Mouse (Mus musculus) CH12.LX (cell line): Measurements from ENCODE around the gene Gls2. TPM values are rescaled to one million over a fixed set of nuclear protein-coding genes. Genes with fewer than 3 reads are reported as not detected.

ENCODE experiments used
- DNase-seq: peaks from one replicate; pipeline ENCODE4 v3.0.0-alpha.2; 2013; ENCODE audit errors: extremely low read depth
- H3K27ac ChIP-seq: 2 replicates; pipeline ENCODE4 v1.5.1; 2012; ENCODE audit warnings: low read depth, mild to moderate bottlenecking, control low read depth, moderate library complexity; ENCODE audit not compliant: insufficient read depth
- H3K27me3 ChIP-seq: replicated peaks from 2 replicates; pipeline ENCODE3; 2012; ENCODE audit warnings: inconsistent platforms
- H3K36me3 ChIP-seq, 2 experiments: replicated peaks in 1 of 2; 2 replicates each; pipeline versions ENCODE3 to v1.6.1; 2012; ENCODE audit warnings: inconsistent platforms in 1 of 2, low read length in 1 of 2, mild to moderate bottlenecking in 1 of 2, mixed read lengths in 1 of 2, moderate library complexity in 1 of 2; ENCODE audit not compliant: control insufficient read depth in 1 of 2, insufficient read depth in 1 of 2
- H3K4me1 ChIP-seq, 2 experiments: 2 replicates each; pipeline ENCODE4 v1.6.1; 2012; ENCODE audit warnings: inconsistent platforms in 1 of 2, moderate library complexity in 1 of 2; ENCODE audit not compliant: insufficient read depth in 2 of 2, control insufficient read depth in 1 of 2
- H3K4me2 ChIP-seq: 2 replicates; pipeline ENCODE4 v1.6.1; 2012; ENCODE audit warnings: low read depth, mild to moderate bottlenecking, control low read depth; ENCODE audit not compliant: poor library complexity, insufficient read depth, severe bottlenecking
- H3K4me3 ChIP-seq, 3 experiments: fragments of 150-350 bp in 1 of 3; sonication (generic) in 1 of 3; replicated peaks in 1 of 3; 2 replicates each; pipeline versions ENCODE3 to v1.5.1; 2011 to 2012; ENCODE audit warnings: low read depth in 2 of 3, low read length in 2 of 3, mild to moderate bottlenecking in 2 of 3, moderate library complexity in 2 of 3, control low read depth in 1 of 3, improper control_type of control experiment in 1 of 3, inconsistent platforms in 1 of 3, mixed read lengths in 1 of 3; ENCODE audit not compliant: poor library complexity in 1 of 3
- H3K79me2 ChIP-seq: replicated peaks from 2 replicates; pipeline ENCODE4 v1.6.1; 2012; ENCODE audit warnings: mild to moderate bottlenecking, moderate library complexity; ENCODE audit not compliant: control insufficient read depth, poor library complexity, insufficient read depth, severe bottlenecking; ENCODE audit errors: extremely low read depth
- H3K9ac ChIP-seq: 2 replicates; pipeline ENCODE4 v1.6.1; 2012; ENCODE audit warnings: low read depth, mild to moderate bottlenecking, control low read depth, moderate library complexity; ENCODE audit not compliant: insufficient read depth
- H3K9me3 ChIP-seq: replicated peaks from 2 replicates; pipeline ENCODE3; 2012; ENCODE audit warnings: low read length, inconsistent platforms, mixed read lengths
- CHD1 ChIP-seq: IDR thresholded peaks from 2 replicates; pipeline ENCODE4 v1.6.1; 2012; ENCODE audit warnings: low read depth, low read length, improper control_type of control experiment, inconsistent platforms
- CHD2 ChIP-seq: IDR thresholded peaks from 2 replicates; pipeline ENCODE4 v1.6.1; 2011; ENCODE audit warnings: low read length, improper control_type of control experiment
- CTCF ChIP-seq, 2 experiments: IDR thresholded peaks in 1 of 2; conservative IDR thresholded peaks in 1 of 2; 2 replicates each; pipeline ENCODE4 v1.5.1; 2011 to 2012; ENCODE audit warnings: low read depth in 2 of 2, low read length in 2 of 2, improper control_type of control experiment in 1 of 2, inconsistent platforms in 1 of 2, mild to moderate bottlenecking in 1 of 2, moderate library complexity in 1 of 2
- ELF1 ChIP-seq: IDR thresholded peaks from 2 replicates; pipeline ENCODE4 v1.6.1; 2014; ENCODE audit warnings: low read depth, mild to moderate bottlenecking, inconsistent platforms, low read length, improper control_type of control experiment
- EP300 ChIP-seq: IDR thresholded peaks from 2 replicates; pipeline ENCODE4 v1.6.1; 2011; ENCODE audit warnings: low read length, improper control_type of control experiment
- ETS1 ChIP-seq: conservative IDR thresholded peaks from 2 replicates; pipeline ENCODE4 v1.6.1; 2012; ENCODE audit warnings: low read depth, mild to moderate bottlenecking, inconsistent platforms, low read length, improper control_type of control experiment, moderate library complexity
- GABPA ChIP-seq: IDR thresholded peaks from 2 replicates; pipeline ENCODE4 v1.6.1; 2012; ENCODE audit warnings: low read depth, low read length, improper control_type of control experiment, inconsistent platforms; ENCODE audit not compliant: insufficient replicate concordance
- HCFC1 ChIP-seq: IDR thresholded peaks from 2 replicates; pipeline ENCODE4 v1.6.1; 2012; ENCODE audit warnings: low read depth, mild to moderate bottlenecking, inconsistent platforms, low read length, improper control_type of control experiment
- IRF4 ChIP-seq: IDR thresholded peaks from 2 replicates; pipeline ENCODE4 v1.6.1; 2014; ENCODE audit warnings: low read depth, mild to moderate bottlenecking, inconsistent platforms, low read length, improper control_type of control experiment
- JUN ChIP-seq: IDR thresholded peaks from 2 replicates; pipeline ENCODE4 v1.6.1; 2011; ENCODE audit warnings: low read depth, mild to moderate bottlenecking, low read length, improper control_type of control experiment, moderate library complexity; ENCODE audit not compliant: insufficient read depth
- JUND ChIP-seq: conservative IDR thresholded peaks from 2 replicates; pipeline ENCODE4 v1.6.1; 2011; ENCODE audit warnings: low read depth, low read length, improper control_type of control experiment
- MAFK ChIP-seq: IDR thresholded peaks from 2 replicates; pipeline ENCODE4 v1.6.1; 2011; ENCODE audit warnings: low read length, improper control_type of control experiment; ENCODE audit not compliant: insufficient replicate concordance
- MAZ ChIP-seq: IDR thresholded peaks from 2 replicates; pipeline ENCODE4 v1.6.1; 2012; ENCODE audit warnings: low read depth, mild to moderate bottlenecking, inconsistent platforms, low read length, improper control_type of control experiment, moderate library complexity
- MEF2A ChIP-seq: IDR thresholded peaks from 2 replicates; pipeline ENCODE4 v1.6.1; 2014; ENCODE audit warnings: low read depth, mild to moderate bottlenecking, inconsistent platforms, low read length, improper control_type of control experiment, borderline replicate concordance
- NRF1 ChIP-seq: IDR thresholded peaks from 2 replicates; pipeline ENCODE4 v1.6.1; 2014; ENCODE audit warnings: low read depth, mild to moderate bottlenecking, inconsistent platforms, low read length, improper control_type of control experiment, moderate library complexity
- POLR2A ChIP-seq: IDR thresholded peaks from 2 replicates; pipeline ENCODE4 v1.6.1; 2011; ENCODE audit warnings: low read depth, mild to moderate bottlenecking, improper control_type of control experiment, low read length
- RCOR1 ChIP-seq: conservative IDR thresholded peaks from 2 replicates; pipeline ENCODE4 v1.6.1; 2012; ENCODE audit warnings: low read depth, mild to moderate bottlenecking, inconsistent platforms, low read length, improper control_type of control experiment
- SIN3A ChIP-seq: IDR thresholded peaks from 2 replicates; pipeline ENCODE4 v1.6.1; 2012; ENCODE audit warnings: low read length, improper control_type of control experiment, inconsistent platforms
- SMC3 ChIP-seq: IDR thresholded peaks from 2 replicates; pipeline ENCODE4 v1.6.1; 2011; ENCODE audit warnings: low read depth, low read length, improper control_type of control experiment
- TCF12 ChIP-seq: IDR thresholded peaks from 2 replicates; pipeline ENCODE4 v1.6.1; 2014; ENCODE audit warnings: low read depth, mild to moderate bottlenecking, inconsistent platforms, low read length, improper control_type of control experiment
- UBTF ChIP-seq: IDR thresholded peaks from 2 replicates; pipeline ENCODE4 v1.6.1; 2012; ENCODE audit warnings: low read depth, mild to moderate bottlenecking, inconsistent platforms, low read length, improper control_type of control experiment, moderate library complexity
- USF1 ChIP-seq: IDR thresholded peaks from 2 replicates; pipeline ENCODE4 v1.6.1; 2014; ENCODE audit warnings: low read depth, mild to moderate bottlenecking, inconsistent platforms, low read length, improper control_type of control experiment
- USF2 ChIP-seq: conservative IDR thresholded peaks from 2 replicates; pipeline ENCODE4 v1.6.1; 2011; ENCODE audit warnings: low read depth, low read length, improper control_type of control experiment
- ZMIZ1 ChIP-seq: IDR thresholded peaks from 2 replicates; pipeline ENCODE4 v1.6.1; 2012; ENCODE audit warnings: low read depth, mild to moderate bottlenecking, inconsistent platforms, low read length, improper control_type of control experiment
- dilution Hi-C: fragments of 300-500 bp; cut with MboI; formaldehyde crosslinking; loops from 2 replicates; pipeline ENCODE4 v1.14.3; 2020; ENCODE audit warnings: low sequenced_read_pairs; ENCODE audit not compliant: extremely low pct_unique_long_range_greater_than_20kb, extremely low pct_ligation_motif_present
- in situ Hi-C: fragments of 300-500 bp; cut with MboI; formaldehyde crosslinking; loops from 3 replicates; pipeline ENCODE4 v1.14.3; 2019; ENCODE audit warnings: low sequenced_read_pairs, low pct_ligation_motif_present, low pct_unique_long_range_greater_than_20kb, mixed read lengths
- polyA plus RNA-seq: library from polyadenylated mRNA; unstranded; fragments of >175 nt; gene quantifications from 2 replicates; pipeline ENCODE4 v1.2.1, GENCODE M21; 2012; ENCODE audit warnings: low read depth; ENCODE audit not compliant: insufficient read length
- total RNA-seq, 2 experiments: library from RNA; depleted of rRNA; stranded (reverse); fragments of 300-350 nt in 1 of 2; fragments of >200 nt in 1 of 2; gene quantifications; 2 replicates each; pipeline ENCODE4 v1.2.3; 2012 to 2014

Gene Gls2
- total and polyA plus RNA-seq, 3 experiments = 0.86 to 2.2 (median 1.9) TPM

GRCm38 (mm10) chr10:128210131-128210530, 15.9 kb downstream of the Gls2 start:
- Histone ChIP-seq H3K79me2 (peaks cover 16% of the 10 kb centered on the region), H3K4me1 (peaks cover 9 to 48% of the 10 kb centered on the region in 2 experiments), H3K36me3 (peaks cover 3 to 29% of the 10 kb centered on the region in 2 experiments), H3K27me3 (no peaks in the 10 kb centered on the region), H3K27ac (no peak overlapping the region), H3K4me2 (peak overlapping the region; percentile 24), H3K9me3 (no peaks in the 10 kb centered on the region), H3K9ac (peak overlapping the region; percentile 86), H3K4me3 (peak overlapping the region in 2 of 3 experiments; percentile 82 to 96)
- dilution Hi-C loops (no loop called here), in situ Hi-C loops (no loop called here)
- DNase-seq = no peak
- no peak for TF ChIP-seq CTCF (conservative IDR thresholded peaks at IDR 0.05 in 1 of 2, IDR thresholded peaks at IDR 0.05 in 1 of 2; ENCODE audit: low read depth in 2 of 2, low read length in 2 of 2)
- no peak for TF ChIP-seq JUN
- no peak for TF ChIP-seq SMC3
- TF ChIP-seq RCOR1 = no peak
- no peak for TF ChIP-seq UBTF
- TF ChIP-seq, all 38 proteins: peak for 0

GRCm38 (mm10) chr10:128210954-128211353, 16.7 kb downstream of the Gls2 start:
- peaks cover 3 to 29% of the 10 kb centered on the region in 2 experiments for H3K36me3 ChIP-seq
- in situ Hi-C loops = no loop called here
- peaks cover 16% of the 10 kb centered on the region for H3K79me2 ChIP-seq
- peak overlapping the region; percentile 80 to 96 (median 82) for H3K4me3 ChIP-seq
- DNase-seq = no peak
- H3K27ac ChIP-seq = no peak overlapping the region
- peaks cover 9 to 46% of the 10 kb centered on the region in 2 experiments for H3K4me1 ChIP-seq
- no peaks in the 10 kb centered on the region for H3K9me3 ChIP-seq
- H3K9ac ChIP-seq = peak overlapping the region; percentile 86
- peak overlapping the region; percentile 24 for H3K4me2 ChIP-seq
- H3K27me3 ChIP-seq = no peaks in the 10 kb centered on the region
- dilution Hi-C loops = no loop called here
- no peak for TF ChIP-seq NRF1
- no peak for TF ChIP-seq TCF12
- no peak for TF ChIP-seq CHD1
- TF ChIP-seq ELF1 = peak; percentile 65
- no peak for TF ChIP-seq JUND

- H3K4me3 ChIP-seq = peak within 1 kb of the TSS; percentile 80 to 96 (median 82)
- H3K9me3 ChIP-seq = no peaks in the 10 kb centered on the region
- no peaks in the 10 kb centered on the region for H3K27me3 ChIP-seq
- H3K79me2 ChIP-seq = peaks cover 16% of the 10 kb centered on the region
- H3K4me2 ChIP-seq = peak within 1 kb of the TSS; percentile 85
- dilution Hi-C loops = no loop called here
- peak within 1 kb of the TSS; percentile 86 for H3K9ac ChIP-seq
- DNase-seq = peak; percentile 94
- in situ Hi-C loops = no loop called here
- peaks cover 3 to 24% of the 10 kb centered on the region in 2 experiments for H3K36me3 ChIP-seq
- no peak within 1 kb of the TSS for H3K27ac ChIP-seq
- H3K4me1 ChIP-seq = peaks cover 9 to 41% of the 10 kb centered on the region in 2 experiments
- TF ChIP-seq CTCF (conservative IDR thresholded peaks at IDR 0.05 in 1 of 2, IDR thresholded peaks at IDR 0.05 in 1 of 2; ENCODE audit: low read depth in 2 of 2, low read length in 2 of 2) = no peak
- TF ChIP-seq USF2 = peak; percentile 95
- no peak for TF ChIP-seq MAZ
- peak; percentile 95 for TF ChIP-seq POLR2A
- peak; percentile 96 for TF ChIP-seq TCF12
- TF ChIP-seq HCFC1 = peak; percentile 67
- 0 out of 2 replicates have a peak, but pooled peaks have one; percentile 21 for TF ChIP-seq ZMIZ1
- TF ChIP-seq GABPA = no peak
- TF ChIP-seq CHD2 = peak; percentile 78
- TF ChIP-seq RCOR1 = no peak
- no peak for TF ChIP-seq EP300
- TF ChIP-seq USF1 = peak; percentile 95
- no peak for TF ChIP-seq SMC3
- no peak for TF ChIP-seq ELF1
- no peak for TF ChIP-seq MEF2A
- no peak for TF ChIP-seq ETS1
- no peak for TF ChIP-seq CHD1
- peak; percentile 73 for TF ChIP-seq SIN3A
- TF ChIP-seq IRF4 = no peak
- no peak for TF ChIP-seq MAFK
Observed at GRCm38 (mm10) chr10:128211390-128212108, 17.3 kb downstream of the Gls2 start, which contains the start of gene Spryd4. Gene Spryd4, minus strand, starts transcription at chr10:128211807.
